Mouse (Mus musculus): ENCODE measurements at regions not wholly inside any gene's neighbourhood (a gene's known extent, or its start where the extent isn't known, plus 50 kb on each side); places are given as distances from the start of the nearest gene placed in this dataset.
A peak's percentile ranks its signal among the peaks of the same experiment; 100 is the strongest.

GRCm38 (mm10) chr6:68736068-68736467 is 1200.5 kb upstream of the Tacstd2 start:
- TF ChIP-seq ZMIZ1 (IDR thresholded peaks at IDR 0.05; ENCODE audit: low read depth, low read length) (peak; percentile 97), NELFE (IDR thresholded peaks at IDR 0.05; ENCODE audit: low read depth, low read length) (no peak), USF1 (IDR thresholded peaks at IDR 0.05; ENCODE audit: low read depth, low read length) (no peak), UBTF (IDR thresholded peaks at IDR 0.05; ENCODE audit: low read depth, low read length) (no peak), ZKSCAN1 (IDR thresholded peaks at IDR 0.05; ENCODE audit: borderline replicate concordance, low read depth, low read length) (no peak), CHD1 (IDR thresholded peaks at IDR 0.05; ENCODE audit: low read depth, low read length) (no peak; the same call in 1 of the 2 replicates), MXI1 (IDR thresholded peaks at IDR 0.05; ENCODE audit: low read depth, low read length) (no peak), MYC (IDR thresholded peaks at IDR 0.05; ENCODE audit: low read depth, low read length) (no peak)

Measured in CH12.LX (cell line).